Mouse (Mus musculus): ENCODE data around the gene Kank2.

GRCm38 (mm10) chr9:21808561-21808960, 10.0 kb upstream of the Kank2 start:
- TF ChIP-seq CTCF (IDR thresholded peaks at IDR 0.05; ENCODE audit: low read depth, low read length) (peak; percentile 29), POLR2A (IDR thresholded peaks at IDR 0.05; ENCODE audit: insufficient read depth, low read length) (no peak)

Data from ES-Bruce4 (cell line).